Mouse (Mus musculus) colon, adult 2 months (tissue): Measurements from ENCODE around the gene Nr1i2. TPM values are rescaled to one million over a fixed set of nuclear protein-coding genes. Genes with fewer than 3 reads are reported as not detected.

ENCODE experiments used
- polyA plus RNA-seq: library from polyadenylated mRNA; depleted of rRNA; stranded (reverse); fragments of >200 nt; gene quantifications from 2 replicates; pipeline ENCODE4 v1.2.3, GENCODE M21; 2012; rRNA removed

Gene Nr1i2
- 36.9 and 38.3 TPM in 2 replicates for polyA plus RNA-seq

GRCm38 (mm10) chr16:38294685-38295348 lies at the start of gene Nr1i2:
Gene Nr1i2, minus strand, starts transcription at chr16:38294824.

GRCm38 (mm10) chr16:38341396-38342324 lies 47.0 kb upstream of the Nr1i2 start, which contains the start of gene Maats1:
Gene Maats1, minus strand, starts transcription at chr16:38342143.

Other genes with a start within 250 kb of the Nr1i2 start
- 9.9 and 13.2 TPM in 2 replicates for gene Gsk3b, start 205.8 kb downstream of the Nr1i2 start, polyA plus RNA-seq
- gene Maats1, start 47.3 kb upstream of the Nr1i2 start, polyA plus RNA-seq = 0.14 TPM in 1 of 2 replicates, not detected in the other
- gene Cox17, start 52.2 kb upstream of the Nr1i2 start, polyA plus RNA-seq = 69.0 and 78.8 TPM in 2 replicates
- 2.8 TPM in 1 of 2 replicates, not detected in the other for gene Gm21987, start 52.2 kb upstream of the Nr1i2 start, polyA plus RNA-seq
- gene Popdc2, start 67.4 kb upstream of the Nr1i2 start, polyA plus RNA-seq = 24.8 and 31.2 TPM in 2 replicates
- gene Pla1a, start 138.3 kb upstream of the Nr1i2 start, polyA plus RNA-seq = 1.6 and 2.0 TPM in 2 replicates
- 32.6 and 40.6 TPM in 2 replicates for gene Adprh, start 157.9 kb upstream of the Nr1i2 start, polyA plus RNA-seq
- 0.16 and 0.19 TPM in 2 replicates for gene Cd80, start 160.7 kb upstream of the Nr1i2 start, polyA plus RNA-seq
- gene Timmdc1, start 227.8 kb upstream of the Nr1i2 start, polyA plus RNA-seq = 19.5 and 35.3 TPM in 2 replicates